Mouse (Mus musculus): ENCODE data around the gene Sbf2.

DNA sequence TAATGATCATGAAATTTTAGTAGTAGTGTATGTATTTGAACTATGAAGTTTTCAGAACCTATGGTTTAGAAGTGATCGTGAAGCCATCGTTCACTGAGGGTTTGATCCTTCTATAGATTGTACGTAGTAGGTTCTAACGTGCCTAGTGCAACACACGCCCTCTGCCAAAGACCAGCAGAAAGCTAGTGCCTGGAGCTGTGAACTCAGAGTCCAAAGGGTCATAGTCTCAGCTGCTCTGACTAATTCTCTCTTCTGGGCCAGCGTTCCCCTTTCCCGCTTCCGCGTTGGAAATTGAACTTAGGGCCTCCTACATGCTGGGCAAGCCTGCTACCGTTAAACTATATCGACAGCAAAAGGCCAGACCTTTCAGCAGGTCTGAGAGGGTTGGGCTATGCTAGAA lies 1.1 kb upstream of the Sbf2 start:
- no peak for TF ChIP-seq CTCF (IDR thresholded peaks at IDR 0.05; ENCODE audit: extremely low read depth, insufficient read depth, insufficient read length, insufficient replicate concordance)
- no peak for TF ChIP-seq POLR2A (IDR thresholded peaks at IDR 0.05; ENCODE audit: low read depth, low read length)

Data from spleen, adult 2 months (tissue).